Mouse (Mus musculus): ENCODE data around the gene Fli1.

Gene Fli1

GRCm38 (mm10) chr9:32549462-32550384 lies 7.1 kb upstream of the Fli1 start:
- DNase-seq (ENCODE audit: low spot score) = no peak

GRCm38 (mm10) chr9:32546731-32547130 lies 4.1 kb upstream of the Fli1 start:
- no peak for DNase-seq (ENCODE audit: low spot score)

GRCm38 (mm10) chr9:32544731-32545661 lies 2.3 kb upstream of the Fli1 start:
- DNase-seq (ENCODE audit: low spot score) = peak; percentile 38

GRCm38 (mm10) chr9:32543923-32544575 lies 1.4 kb upstream of the Fli1 start:
- DNase-seq (ENCODE audit: low spot score) = no peak

- DNase-seq (ENCODE audit: low spot score) = no peak
Observed at GRCm38 (mm10) chr9:32543040-32543581, 450 bp upstream of the Fli1 start.

GRCm38 (mm10) chr9:32541223-32541901 lies 1.3 kb downstream of the Fli1 start:
- peak; percentile 69 for DNase-seq (ENCODE audit: low spot score)

- DNase-seq (ENCODE audit: low spot score) = no peak
Observed at GRCm38 (mm10) chr9:32540406-32541222, 2.0 kb downstream of the Fli1 start.

- DNase-seq (ENCODE audit: low spot score) = peak; percentile 71
Observed at GRCm38 (mm10) chr9:32540061-32540405, 2.6 kb downstream of the Fli1 start.

GRCm38 (mm10) chr9:32539321-32539761 lies 3.3 kb downstream of the Fli1 start:
- peak; percentile 58 for DNase-seq (ENCODE audit: low spot score)

GRCm38 (mm10) chr9:32538124-32538523 lies 4.5 kb downstream of the Fli1 start:
- no peak for DNase-seq (ENCODE audit: low spot score)

GRCm38 (mm10) chr9:32537706-32538105 lies 5.0 kb downstream of the Fli1 start:
- no peak for DNase-seq (ENCODE audit: low spot score)

GRCm38 (mm10) chr9:32535201-32535955 lies 7.3 kb downstream of the Fli1 start:
- no peak for DNase-seq (ENCODE audit: low spot score)

GRCm38 (mm10) chr9:32534025-32534615 lies 8.5 kb downstream of the Fli1 start:
- no peak for DNase-seq (ENCODE audit: low spot score)

GRCm38 (mm10) chr9:32531588-32531987 lies 11.1 kb downstream of the Fli1 start:
- DNase-seq (ENCODE audit: low spot score) = no peak

- no peak for DNase-seq (ENCODE audit: low spot score)
Observed at GRCm38 (mm10) chr9:32530975-32531374, 11.7 kb downstream of the Fli1 start.

GRCm38 (mm10) chr9:32530188-32530587 lies 12.5 kb downstream of the Fli1 start:
- DNase-seq (ENCODE audit: low spot score) = no peak

GRCm38 (mm10) chr9:32529594-32529993 lies 13.1 kb downstream of the Fli1 start:
- no peak for DNase-seq (ENCODE audit: low spot score)

GRCm38 (mm10) chr9:32527329-32527728 lies 15.3 kb downstream of the Fli1 start:
- DNase-seq (ENCODE audit: low spot score) = no peak

- no peak for DNase-seq (ENCODE audit: low spot score)
Observed at GRCm38 (mm10) chr9:32525787-32526186, 16.9 kb downstream of the Fli1 start.

Measured in lung, postnatal 25 days (tissue).